Comparison of ENCODE assay signal across 26 mouse cellular contexts in the genomic region with DNA sequence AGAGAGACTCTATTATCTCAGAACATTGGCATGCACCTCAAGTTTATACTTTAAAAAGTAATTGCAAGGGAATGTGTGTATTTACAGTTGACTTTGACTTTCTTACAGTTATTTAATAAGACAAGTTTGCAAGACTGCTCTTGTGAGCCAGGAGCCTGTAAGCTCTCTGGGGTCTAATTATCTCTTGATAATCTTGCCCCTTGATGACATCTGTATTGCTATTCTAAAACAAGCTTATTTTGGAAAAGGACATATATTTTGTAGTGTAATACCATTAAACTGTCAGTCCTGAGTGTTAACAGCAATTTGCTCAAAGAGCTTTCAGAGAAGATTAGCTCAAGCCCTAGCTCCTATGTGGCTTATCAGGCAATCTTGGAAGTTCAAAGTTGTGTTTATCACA.
A peak's percentile ranks its signal among the peaks of the same experiment; 100 is the strongest.
DNase-seq lines count a peak whose midpoint lies in the region; ATAC-seq lines count a peak whose summit lies in the region.
"Had no signal": no experiment of that assay in that cellular context is flagged by ENCODE, and none has a peak within 500 bp of the region (broad histone marks: within the 10 kb centered on the region; RNA-seq: fewer than 3 reads in every experiment).

No protein-coding gene starts in this region.

- H3K27ac ChIP-seq in kidney, embryonic 15.5 days: no peak overlapping the region
- H3K27ac ChIP-seq: gastrocnemius, adult 2 months; heart, adult 2 months; hindbrain, embryonic 15.5 days; liver, embryonic 14.5 days; neural tube, embryonic 13.5 days had no signal

- H3K9me3 ChIP-seq in kidney, embryonic 15.5 days (replicated peaks): no peaks in the 10 kb centered on the region
- H3K9me3 ChIP-seq: heart, embryonic 12.5 days; hindbrain, embryonic 15.5 days; neural tube, embryonic 13.5 days had no signal

- no peak overlapping the region for H3K4me2 ChIP-seq in kidney, embryonic 15.5 days
- H3K4me2 ChIP-seq: heart, embryonic 12.5 days; hindbrain, embryonic 15.5 days; midbrain, embryonic 11.5 days; neural tube, embryonic 13.5 days had no signal

- no peak overlapping the region for H3K4me3 ChIP-seq in kidney, embryonic 15.5 days (replicated peaks)
- H3K4me3 ChIP-seq: gastrocnemius, adult 2 months; heart, adult 2 months; heart, embryonic 12.5 days; hindbrain, embryonic 15.5 days; neural tube, embryonic 13.5 days had no signal

- 0 out of 2 replicates have a peak, but pooled peaks have one; percentile 36 for ATAC-seq in kidney, embryonic 15.5 days (replicated peaks; ENCODE audit: low FRiP score)
- ATAC-seq: forebrain, embryonic 14.5 days; inflammation-experienced regulatory T-cells, adult 6 months had no signal

- no peaks in the 10 kb centered on the region for H3K4me1 ChIP-seq in kidney, embryonic 15.5 days
- H3K4me1 ChIP-seq: heart, embryonic 12.5 days; hindbrain, embryonic 15.5 days; neural tube, embryonic 13.5 days had no signal

- H3K36me3 ChIP-seq in kidney, embryonic 15.5 days: no peaks in the 10 kb centered on the region
- H3K36me3 ChIP-seq: heart, embryonic 12.5 days; hindbrain, embryonic 15.5 days; neural tube, embryonic 13.5 days had no signal

- no peaks in the 10 kb centered on the region for H3K27me3 ChIP-seq in kidney, embryonic 15.5 days
- H3K27me3 ChIP-seq: CH12.LX; heart, embryonic 12.5 days; hindbrain, embryonic 15.5 days; neural tube, embryonic 13.5 days had no signal

- DNase-seq in kidney, postnatal 10 days: no peak
- DNase-seq in 3T3-L1 (ENCODE audit: low read depth, low spot score) (peak; percentile 55), NIH3T3 (ENCODE audit: low read depth) (peak; percentile 33)
- peak; percentile 3 for DNase-seq in mesoderm, embryonic 11.5 days (ENCODE audit: low read depth, low spot score)
- no peak for DNase-seq in frontal cortex, postnatal 25 days (ENCODE audit: low spot score in 2 of 2)
- DNase-seq: adrenal gland, postnatal 10 days; cerebellum, adult 9-10 months; cerebellum, postnatal 36 days; gastrocnemius, adult 2 months; heart, adult 2 months; heart, postnatal 4 days; kidney, adult 11 months; kidney, postnatal 14 days; liver; lung, adult 2 months; retina, postnatal 1 day; right cerebral cortex, postnatal 14 days had no signal

- no peak overlapping the region for H3K9ac ChIP-seq in kidney, embryonic 15.5 days
- H3K9ac ChIP-seq: heart, embryonic 12.5 days; hindbrain, embryonic 15.5 days; liver, embryonic 14.5 days; neural tube, embryonic 13.5 days had no signal

Comparison
In these comparisons a context has a peak if more than half of its experiments do, and no peak if none do; other contexts are left out.
1. DNase-seq: peak in 3T3-L1 (single experiment), NIH3T3 (single experiment) and mesoderm, embryonic 11.5 days (single experiment); none in kidney, postnatal 10 days (single experiment) and frontal cortex, postnatal 25 days (0 of 2).